Mouse (Mus musculus) cerebellum, adult 2 months (tissue): ENCODE measurements around the gene Sh3pxd2a. TPM values are rescaled to one million over a fixed set of nuclear protein-coding genes. Genes with fewer than 3 reads are reported as not detected.

Source experiments
- DNase-seq, 2 experiments: peaks; one replicate each; pipeline ENCODE4 v3.0.0; 2021
- H3K27ac ChIP-seq: fragments of 200-500 bp; 2 replicates; pipeline ENCODE4 v1.5.1; 2012; ENCODE audit warnings: low read length, control low read depth, inconsistent platforms; ENCODE audit not compliant: insufficient read depth
- H3K27me3 ChIP-seq: fragments of 200-500 bp; 2 replicates; pipeline ENCODE4 v1.6.1; 2012; ENCODE audit warnings: inconsistent platforms, mild to moderate bottlenecking, low read length, moderate library complexity; ENCODE audit not compliant: control insufficient read depth, insufficient read depth
- H3K4me1 ChIP-seq: fragments of 200-500 bp; 2 replicates; pipeline ENCODE4 v1.6.1; 2011; ENCODE audit warnings: low read length; ENCODE audit not compliant: control insufficient read depth, insufficient read depth
- H3K4me3 ChIP-seq: fragments of 200-500 bp; replicated peaks from 2 replicates; pipeline ENCODE3; 2011; ENCODE audit warnings: mild to moderate bottlenecking, low read depth, low read length, control low read depth; ENCODE audit not compliant: insufficient read depth
- CTCF ChIP-seq: fragments of 200-500 bp; IDR thresholded peaks from 2 replicates; pipeline ENCODE4 v1.5.1; 2011; ENCODE audit warnings: low read depth, mild to moderate bottlenecking, control low read depth, low read length, moderate library complexity, borderline replicate concordance; ENCODE audit not compliant: insufficient read depth
- POLR2A ChIP-seq: fragments of 200-500 bp; IDR thresholded peaks from 2 replicates; pipeline ENCODE4 v1.6.1; 2011; ENCODE audit warnings: low read length, control low read depth, borderline replicate concordance; ENCODE audit not compliant: insufficient read depth
- WGBS: fragments of 180-500 bp; shearing (Covaris S2); methylation state at CpG from one replicate; pipeline ENCODE4 v1.1.7; 2018; 5-methylcytosine and 5-hydroxymethylcytosine counted together
- polyA plus RNA-seq: library from polyadenylated mRNA; depleted of rRNA; stranded (reverse); fragments of >200 nt; gene quantifications from 2 replicates; pipeline ENCODE4 v1.2.3, GENCODE M21; 2012

Sh3pxd2a gene
- polyA plus RNA-seq, 1 experiment, result 7.9 TPM

DNA sequence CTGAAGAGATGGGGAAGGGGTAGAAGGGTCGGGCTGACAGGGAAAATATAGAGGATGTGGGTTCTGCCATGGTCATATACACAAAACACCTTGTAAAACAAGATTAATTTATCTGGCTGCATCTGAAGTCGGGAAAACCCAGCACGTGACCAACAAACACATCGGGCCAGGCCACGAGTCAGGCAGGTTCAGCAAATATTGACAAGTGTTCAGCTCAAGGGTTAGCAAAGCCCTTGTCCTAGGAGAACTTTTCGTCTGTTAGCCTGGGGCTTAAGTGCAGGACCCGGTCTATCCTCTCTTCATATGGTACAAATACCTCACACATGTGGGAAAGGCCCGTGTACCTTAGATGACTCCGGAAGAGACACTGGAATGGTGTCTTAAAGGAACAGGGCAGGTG is 18.1 kb downstream of the Sh3pxd2a start:
- no peak overlapping the region for H3K27ac ChIP-seq
- TF ChIP-seq CTCF (no peak), POLR2A (no peak)
- H3K4me1 ChIP-seq, result no peaks in the 10 kb centered on the region
- no peak overlapping the region for H3K4me3 ChIP-seq
- DNase-seq, result no peak
- WGBS, result 86% methylated on average over 9 of the region's 9 CpGs
- no peaks in the 10 kb centered on the region for H3K27me3 ChIP-seq

- H3K4me1 ChIP-seq, result no peaks in the 10 kb centered on the region
- no peaks in the 10 kb centered on the region for H3K27me3 ChIP-seq
- 94% methylated on average over 6 of the region's 6 CpGs for WGBS
- no peak for TF ChIP-seq POLR2A
- TF ChIP-seq CTCF, result no peak
- DNase-seq, result no peak
- H3K27ac ChIP-seq, result no peak overlapping the region
- H3K4me3 ChIP-seq, result no peak overlapping the region
These were observed 18.5 kb downstream of the Sh3pxd2a start for GRCm38 (mm10) chr19:47445726-47446125.

- TF ChIP-seq CTCF (no peak), POLR2A (no peak)
- no peak overlapping the region for H3K4me3 ChIP-seq
- DNase-seq, result no peak
- no peaks in the 10 kb centered on the region for H3K4me1 ChIP-seq
- no peak overlapping the region for H3K27ac ChIP-seq
- H3K27me3 ChIP-seq, result no peaks in the 10 kb centered on the region
- WGBS, result 79% methylated on average over 12 of the region's 12 CpGs
These were observed 19.7 kb downstream of the Sh3pxd2a start for GRCm38 (mm10) chr19:47444488-47444887.

DNA sequence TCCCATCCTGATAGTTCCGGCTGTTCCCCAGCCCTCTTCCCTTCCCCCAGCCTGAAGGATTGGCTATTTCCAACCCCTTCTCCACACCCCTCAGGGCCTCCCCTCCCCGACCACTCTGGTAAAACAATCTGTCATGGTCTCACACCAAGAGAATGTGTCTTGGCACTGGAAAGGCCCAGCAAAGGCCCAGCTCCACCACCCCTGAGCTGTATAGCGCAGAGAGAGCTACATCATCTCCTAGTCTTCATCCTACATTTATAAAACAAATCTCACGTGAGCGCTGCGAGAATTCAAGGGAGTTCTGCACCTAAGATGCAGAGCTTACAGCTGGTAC is 21.9 kb downstream of the Sh3pxd2a start:
- no peak for TF ChIP-seq CTCF
- no peak for TF ChIP-seq POLR2A
- no peak for DNase-seq
- H3K27me3 ChIP-seq, result no peaks in the 10 kb centered on the region
- 80% methylated on average over 6 of the region's 6 CpGs for WGBS
- H3K4me1 ChIP-seq, result no peaks in the 10 kb centered on the region
- H3K27ac ChIP-seq, result no peak overlapping the region
- H3K4me3 ChIP-seq, result no peak overlapping the region

DNA sequence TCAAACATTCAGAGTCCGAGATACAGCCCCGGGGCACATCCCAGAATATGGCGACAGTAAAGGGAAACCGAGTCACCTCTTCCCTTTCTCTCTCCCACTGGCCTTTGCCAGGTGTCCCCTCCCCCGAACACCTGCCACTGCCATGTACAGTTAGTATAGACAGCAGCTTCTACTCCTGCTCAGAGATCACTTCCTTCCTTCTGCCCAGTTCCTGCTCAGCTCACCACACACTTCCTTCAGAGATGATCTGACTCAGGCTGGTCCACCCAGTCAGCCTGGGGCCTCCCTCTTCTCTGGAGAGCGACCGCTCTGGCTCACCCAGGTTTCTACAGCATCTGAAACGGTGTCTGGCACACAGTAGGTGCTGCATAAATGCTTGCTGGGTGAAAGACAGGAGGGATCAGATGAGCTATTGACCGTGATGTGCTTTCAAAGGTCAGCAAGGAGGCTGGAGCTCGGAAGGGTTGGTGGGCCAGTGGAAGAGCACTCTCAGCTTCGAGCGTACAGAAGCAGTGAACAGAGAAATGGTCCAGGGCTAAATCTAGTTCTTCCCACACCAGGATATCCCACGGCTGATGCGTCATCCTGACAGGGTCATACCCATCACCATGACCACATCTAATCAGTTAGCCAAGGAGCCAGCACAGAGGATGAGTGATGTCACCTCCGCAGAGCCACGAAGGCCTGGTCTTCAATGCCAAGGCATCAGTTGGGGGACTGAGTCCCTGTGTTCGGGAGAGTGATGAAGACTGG is 22.5 kb downstream of the Sh3pxd2a start:
- TF ChIP-seq POLR2A (no peak), CTCF (no peak)
- no peak overlapping the region for H3K4me3 ChIP-seq
- no peaks in the 10 kb centered on the region for H3K27me3 ChIP-seq
- WGBS, result 79% methylated on average over 17 of the region's 17 CpGs
- DNase-seq, result no peak
- H3K27ac ChIP-seq, result no peak overlapping the region
- no peaks in the 10 kb centered on the region for H3K4me1 ChIP-seq

DNA sequence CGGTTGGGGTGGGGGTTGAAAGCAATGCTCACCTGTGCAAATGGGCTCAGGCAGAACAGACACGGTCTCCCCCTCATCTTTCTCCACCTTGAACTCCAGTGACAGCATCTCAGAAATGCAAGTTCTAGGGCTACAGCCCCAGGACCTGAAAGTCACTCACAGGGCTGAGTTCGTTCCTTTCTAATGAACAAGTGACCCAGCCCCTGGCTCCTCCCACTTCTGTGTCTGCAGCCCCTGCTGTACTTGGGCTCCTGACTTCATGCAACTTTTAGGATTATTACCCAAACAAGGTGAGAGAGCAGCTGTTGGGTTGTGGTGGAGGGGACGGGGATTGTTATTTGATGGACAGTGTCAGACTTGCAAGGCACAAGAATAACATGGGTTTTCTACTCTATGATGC is 23.2 kb downstream of the Sh3pxd2a start:
- Histone ChIP-seq H3K27me3 (no peaks in the 10 kb centered on the region), H3K4me1 (no peaks in the 10 kb centered on the region), H3K27ac (no peak overlapping the region), H3K4me3 (no peak overlapping the region)
- TF ChIP-seq POLR2A (no peak), CTCF (no peak)
- DNase-seq, result no peak
- 94% methylated on average over 4 of the region's 4 CpGs for WGBS

DNA sequence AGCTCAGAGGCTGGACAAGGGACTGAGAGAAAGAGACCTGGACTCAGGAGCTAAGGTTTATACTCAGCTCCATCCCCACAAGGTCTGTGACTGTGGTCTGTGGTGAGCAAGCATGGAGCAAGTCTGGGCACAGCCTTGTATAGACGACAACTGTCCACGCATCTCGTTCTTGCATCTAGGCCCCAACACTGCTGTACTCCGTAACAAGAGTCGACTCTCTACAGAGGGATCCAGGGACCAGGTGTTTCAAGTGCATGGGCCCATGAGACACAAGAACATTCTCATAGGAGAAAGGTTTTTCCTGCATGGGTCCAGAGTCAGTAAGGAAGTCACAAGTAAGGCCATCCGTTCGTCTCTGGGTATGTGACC is 23.8 kb downstream of the Sh3pxd2a start:
- no peaks in the 10 kb centered on the region for H3K4me1 ChIP-seq
- no peaks in the 10 kb centered on the region for H3K27me3 ChIP-seq
- no peak for DNase-seq
- 96% methylated on average over 7 of the region's 7 CpGs for WGBS
- H3K4me3 ChIP-seq, result no peak overlapping the region
- H3K27ac ChIP-seq, result no peak overlapping the region
- TF ChIP-seq POLR2A (no peak), CTCF (no peak)

DNA sequence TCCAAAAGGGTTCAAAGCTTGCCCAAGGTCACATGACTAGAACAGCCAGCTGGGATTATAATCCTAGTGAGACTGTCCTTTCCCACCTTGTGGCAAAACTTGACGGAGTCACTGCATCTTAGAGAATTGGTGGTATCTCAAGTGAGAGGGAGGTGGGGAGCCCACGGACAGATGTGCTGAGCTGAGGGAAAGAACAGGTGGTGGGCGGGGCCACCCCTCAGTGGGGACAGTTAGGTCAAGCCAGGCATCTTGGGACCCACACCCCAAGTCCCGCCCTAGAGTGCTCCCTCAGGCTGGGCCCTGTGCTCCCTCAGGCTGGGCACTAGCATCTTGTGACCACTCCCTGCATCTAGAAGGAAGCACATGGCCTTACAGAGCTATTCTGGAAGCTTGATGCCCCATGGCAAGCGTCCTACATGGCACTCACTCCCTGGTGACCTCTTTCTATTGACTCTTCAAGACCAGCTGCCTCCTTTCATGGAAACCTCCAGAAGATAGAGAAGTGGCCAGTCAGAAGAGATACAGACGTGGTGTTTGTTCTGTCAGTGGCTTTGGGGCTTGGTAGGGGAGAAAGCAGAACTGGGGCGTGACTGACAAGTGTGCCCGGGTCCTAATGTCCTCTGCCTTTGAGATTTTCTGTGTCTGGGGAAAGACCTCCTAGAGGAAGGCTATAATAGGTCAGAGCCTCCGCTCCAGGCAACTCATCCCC is 24.3 kb downstream of the Sh3pxd2a start:
- 90% methylated on average over 9 of the region's 9 CpGs for WGBS
- TF ChIP-seq POLR2A, result no peak
- Histone ChIP-seq H3K4me3 (no peak overlapping the region), H3K27me3 (no peaks in the 10 kb centered on the region), H3K4me1 (no peaks in the 10 kb centered on the region), H3K27ac (no peak overlapping the region)
- DNase-seq, result no peak

GRCm38 (mm10) chr19:47438445-47438844 is 25.8 kb downstream of the Sh3pxd2a start:
- no peaks in the 10 kb centered on the region for H3K4me1 ChIP-seq
- DNase-seq, result no peak
- TF ChIP-seq POLR2A (no peak), CTCF (no peak)
- H3K27me3 ChIP-seq, result no peaks in the 10 kb centered on the region
- H3K27ac ChIP-seq, result no peak overlapping the region
- WGBS, result 11% methylated on average over 5 of the region's 5 CpGs
- H3K4me3 ChIP-seq, result no peak overlapping the region
